Mouse (Mus musculus) limb, embryonic 10.5 days (tissue): ENCODE results near the gene 4930426L09Rik. TPM values are rescaled to one million over a fixed set of nuclear protein-coding genes. Genes with fewer than 3 reads are reported as not detected.
"Not testable (repeated sequence)": the region's sequence is repeated elsewhere in the genome, so short reads cannot be mapped to it uniquely, and the experiment has no call there.

ENCODE experiments used
- DNase-seq: peaks from one replicate; pipeline ENCODE4 v3.0.0-alpha.2; 2017; ENCODE audit warnings: low spot score
- H3K27ac ChIP-seq: fragments of 300-500 bp; sonication (generic); 2 replicates; pipeline ENCODE4 v1.5.1; 2016; ENCODE audit warnings: mild to moderate bottlenecking
- H3K27me3 ChIP-seq: fragments of 300-500 bp; sonication (generic); 2 replicates; pipeline ENCODE4 v1.6.1; 2016; ENCODE audit warnings: low read depth, mild to moderate bottlenecking; ENCODE audit not compliant: poor library complexity, severe bottlenecking
- H3K36me3 ChIP-seq: fragments of 300-500 bp; sonication (generic); 2 replicates; pipeline ENCODE4 v1.6.1; 2016; ENCODE audit warnings: mild to moderate bottlenecking, moderate library complexity
- H3K4me1 ChIP-seq: fragments of 300-500 bp; sonication (generic); 2 replicates; pipeline ENCODE4 v1.6.1; 2016
- H3K4me3 ChIP-seq: fragments of 300-500 bp; sonication (generic); 2 replicates; pipeline ENCODE4 v1.5.1; 2016; ENCODE audit warnings: mild to moderate bottlenecking, moderate library complexity
- H3K9me3 ChIP-seq: fragments of 300-500 bp; sonication (generic); replicated peaks from 2 replicates; pipeline ENCODE4 v1.6.1; 2016; ENCODE audit warnings: mild to moderate bottlenecking
- WGBS: fragments of 180-500 bp; shearing (Covaris S2); methylation state at CpG from one replicate; pipeline ENCODE4 v1.1.7; 2016; 5-methylcytosine and 5-hydroxymethylcytosine counted together
- polyA plus RNA-seq: library from polyadenylated mRNA; unstranded; fragments of >200 nt; fragmentation: Nextera tagmentation; extraction: Ambion mirVana; gene quantifications from 2 replicates; pipeline ENCODE4 v1.2.1, GENCODE M21; 2016

Gene 4930426L09Rik
- polyA plus RNA-seq, 1 experiment from 2014 or later = 0.25 TPM

DNA sequence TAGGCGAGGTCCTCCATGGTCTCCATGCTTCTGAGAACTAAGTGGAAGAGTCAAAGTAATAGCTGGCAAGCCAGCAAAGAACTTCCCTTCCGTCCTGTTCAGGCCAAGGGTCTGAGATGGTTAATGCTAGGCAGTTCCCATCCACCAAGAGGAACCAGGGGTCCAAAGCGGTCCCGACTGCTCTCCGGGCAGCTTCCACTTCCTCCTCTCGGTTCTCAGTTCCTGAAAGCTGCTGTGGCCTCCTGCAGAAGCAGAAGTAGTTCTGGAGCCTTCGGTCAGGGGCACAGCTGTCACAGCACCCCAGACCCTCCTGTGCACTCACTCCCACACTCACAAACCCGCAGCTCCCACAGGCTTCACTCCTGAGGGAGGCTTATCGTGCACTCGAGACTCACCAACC, 6.7 kb downstream of the 4930426L09Rik start:
- 80% methylated on average over 10 of the region's 10 CpGs for WGBS

GRCm38 (mm10) chr2:19006124-19006523, 8.0 kb downstream of the 4930426L09Rik start:
- 91% methylated on average over 7 of the region's 7 CpGs for WGBS
- DNase-seq = no peak
- Histone ChIP-seq H3K9me3 (no peaks in the 10 kb centered on the region), H3K4me3 (no peak overlapping the region), H3K27ac (no peak overlapping the region), H3K36me3 (no peaks in the 10 kb centered on the region), H3K27me3 (peaks cover 9% of the 10 kb centered on the region; the same call in 1 of the 2 replicates), H3K4me1 (no peaks in the 10 kb centered on the region)

More for the DNA sequence above, 6.7 kb downstream of the 4930426L09Rik start:
- no peaks in the 10 kb centered on the region for H3K36me3 ChIP-seq
- H3K27me3 ChIP-seq = peaks cover 13% of the 10 kb centered on the region; the same call in 1 of the 2 replicates
- H3K27ac ChIP-seq = no peak overlapping the region
- no peak overlapping the region for H3K4me3 ChIP-seq
- no peaks in the 10 kb centered on the region for H3K9me3 ChIP-seq
- H3K4me1 ChIP-seq = no peaks in the 10 kb centered on the region
- DNase-seq = no peak

GRCm38 (mm10) chr2:19007580-19007979, 9.4 kb downstream of the 4930426L09Rik start:
- Histone ChIP-seq H3K4me3 (no peak overlapping the region), H3K27me3 (peaks cover 9% of the 10 kb centered on the region; the same call in 1 of the 2 replicates), H3K27ac (no peak overlapping the region), H3K9me3 (no peaks in the 10 kb centered on the region), H3K36me3 (no peaks in the 10 kb centered on the region), H3K4me1 (no peaks in the 10 kb centered on the region)
- no peak for DNase-seq
- 80% methylated on average over 4 of the region's 4 CpGs for WGBS

DNA sequence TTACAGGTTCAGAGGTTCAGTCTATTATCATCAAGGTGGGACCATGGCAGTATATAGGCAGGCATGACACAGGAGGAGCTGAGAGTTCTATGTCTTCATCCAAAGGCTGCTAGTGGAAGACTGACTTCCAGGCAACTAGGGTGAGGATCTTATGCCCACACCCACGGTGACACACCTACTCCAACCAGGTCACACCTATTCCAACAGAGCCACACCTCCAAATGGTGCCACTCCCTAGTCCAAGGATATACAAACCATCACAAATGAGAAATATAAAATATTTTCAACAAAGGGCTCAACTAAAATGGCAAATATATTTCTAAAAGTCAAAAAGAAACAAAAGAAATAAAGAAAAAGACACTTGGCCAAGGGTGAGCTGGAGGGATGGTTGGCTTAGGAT, 12.4 kb downstream of the 4930426L09Rik start:
- not testable (repeated sequence) for H3K36me3 ChIP-seq, H3K4me1 ChIP-seq, H3K27me3 ChIP-seq, H3K27ac ChIP-seq, H3K4me3 ChIP-seq, H3K9me3 ChIP-seq, DNase-seq
- 69% methylated on average over 1 of the region's 1 CpGs for WGBS

GRCm38 (mm10) chr2:19011443-19011842, 13.3 kb downstream of the 4930426L09Rik start:
- no peak for DNase-seq
- 89% methylated on average over 6 of the region's 6 CpGs for WGBS
- no peak overlapping the region for H3K27ac ChIP-seq

GRCm38 (mm10) chr2:19016348-19016747, 18.2 kb downstream of the 4930426L09Rik start:
- H3K36me3 ChIP-seq = no peaks in the 10 kb centered on the region
- no peaks in the 10 kb centered on the region for H3K27me3 ChIP-seq
- no peaks in the 10 kb centered on the region for H3K9me3 ChIP-seq
- H3K4me1 ChIP-seq = no peaks in the 10 kb centered on the region
- no peak for DNase-seq
- no peak overlapping the region for H3K4me3 ChIP-seq
- H3K27ac ChIP-seq = no peak overlapping the region
- 87% methylated on average over 5 of the region's 5 CpGs for WGBS

More at GRCm38 (mm10) chr2:19011443-19011842, 13.3 kb downstream of the 4930426L09Rik start:
- Histone ChIP-seq H3K9me3 (no peaks in the 10 kb centered on the region), H3K4me3 (no peak overlapping the region), H3K4me1 (no peaks in the 10 kb centered on the region), H3K36me3 (no peaks in the 10 kb centered on the region), H3K27me3 (no peaks in the 10 kb centered on the region)

DNA sequence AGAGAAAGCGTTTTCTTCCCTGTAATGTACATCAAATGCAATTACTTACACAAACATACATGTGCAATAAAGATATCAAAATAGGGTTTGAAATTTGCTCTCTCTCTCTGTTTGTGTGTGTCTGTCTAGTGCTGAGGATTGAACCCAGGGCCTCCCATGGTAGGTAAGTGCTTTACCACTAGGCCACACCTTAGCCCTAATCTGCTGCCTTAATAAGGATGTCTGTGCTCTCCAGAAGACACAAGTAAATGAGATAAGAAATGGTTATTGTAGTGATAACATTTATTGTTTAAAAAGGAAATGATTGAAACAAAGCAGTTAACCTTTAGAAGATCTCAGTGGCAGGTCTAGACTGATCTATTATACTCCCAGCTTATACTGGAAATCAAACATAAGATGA, 18.7 kb downstream of the 4930426L09Rik start:
- Histone ChIP-seq H3K27ac (no peak overlapping the region), H3K4me1 (no peaks in the 10 kb centered on the region), H3K9me3 (no peaks in the 10 kb centered on the region), H3K27me3 (no peaks in the 10 kb centered on the region), H3K36me3 (no peaks in the 10 kb centered on the region), H3K4me3 (no peak overlapping the region)
- no peak for DNase-seq
- WGBS = 80% methylated on average over 1 of the region's 1 CpGs

DNA sequence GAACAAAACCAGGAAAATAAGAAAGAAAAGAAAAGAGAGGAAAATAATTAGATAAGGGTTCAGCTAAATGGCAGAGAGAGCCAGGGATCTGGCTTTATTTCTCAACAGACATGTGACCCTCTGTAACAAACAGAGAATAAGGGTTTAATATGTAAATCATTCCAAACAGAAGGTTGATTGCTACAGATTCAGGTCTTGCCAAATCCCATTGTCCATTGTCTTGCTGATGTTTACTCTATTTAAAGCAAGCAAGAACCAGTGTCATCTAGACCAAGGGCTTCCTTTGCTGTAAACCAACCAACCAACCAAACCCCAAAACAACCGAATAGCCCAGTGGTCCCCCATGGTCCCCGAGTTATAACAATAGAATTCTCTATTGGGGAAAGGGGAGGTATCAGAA, 19.9 kb downstream of the 4930426L09Rik start:
- H3K36me3 ChIP-seq = no peaks in the 10 kb centered on the region
- H3K4me1 ChIP-seq = no peaks in the 10 kb centered on the region
- DNase-seq = no peak
- H3K27ac ChIP-seq = no peak overlapping the region
- H3K27me3 ChIP-seq = no peaks in the 10 kb centered on the region
- no peak overlapping the region for H3K4me3 ChIP-seq
- no peaks in the 10 kb centered on the region for H3K9me3 ChIP-seq
- 89% methylated on average over 2 of the region's 2 CpGs for WGBS

DNA sequence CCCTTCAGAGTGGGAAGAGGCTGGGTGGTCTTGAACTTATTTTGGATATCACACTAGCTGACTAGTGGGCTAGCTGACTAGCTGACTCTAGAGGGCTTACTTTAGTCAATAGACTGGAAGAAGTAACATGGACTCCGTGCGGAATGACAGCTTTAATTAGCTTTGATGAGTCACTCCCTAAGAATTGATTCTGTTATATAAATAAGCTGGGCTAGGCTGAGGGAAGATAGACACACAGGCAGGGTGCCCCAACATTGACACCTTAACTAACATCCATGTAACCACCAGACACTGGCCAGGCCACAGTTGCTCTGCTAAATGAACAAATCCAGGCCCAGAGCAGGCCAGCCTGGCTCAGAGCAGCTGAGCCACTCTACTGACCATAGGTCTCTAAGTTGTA, 26.7 kb downstream of the 4930426L09Rik start:
- no peak for DNase-seq
- no peaks in the 10 kb centered on the region for H3K4me1 ChIP-seq
- H3K36me3 ChIP-seq = no peaks in the 10 kb centered on the region
- 81% methylated on average over 2 of the region's 2 CpGs for WGBS
- no peak overlapping the region for H3K27ac ChIP-seq
- no peaks in the 10 kb centered on the region for H3K27me3 ChIP-seq
- no peaks in the 10 kb centered on the region for H3K9me3 ChIP-seq
- no peak overlapping the region for H3K4me3 ChIP-seq

DNA sequence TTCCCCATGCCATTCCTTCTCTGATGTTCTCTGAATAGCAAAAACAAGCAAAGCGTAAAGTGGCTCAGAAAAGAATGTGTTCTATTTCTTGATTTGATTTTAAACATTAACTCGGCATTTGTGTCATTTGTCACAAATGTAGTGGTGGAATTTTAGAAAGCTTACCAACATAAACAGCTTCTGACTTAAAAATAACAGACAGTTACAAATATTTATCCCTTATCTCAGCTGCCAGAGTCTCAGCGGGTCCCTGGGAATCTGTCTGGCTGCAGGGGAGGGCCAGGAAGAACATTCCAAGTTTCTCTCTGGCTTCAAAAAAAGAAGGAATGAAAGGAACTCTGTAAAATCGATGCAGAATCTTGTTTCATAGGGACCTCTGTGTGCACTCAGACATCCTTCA, 39.3 kb downstream of the 4930426L09Rik start:
- Histone ChIP-seq H3K4me1 (no peaks in the 10 kb centered on the region), H3K4me3 (no peak overlapping the region), H3K27me3 (no peaks in the 10 kb centered on the region), H3K36me3 (no peaks in the 10 kb centered on the region), H3K9me3 (no peaks in the 10 kb centered on the region), H3K27ac (no peak overlapping the region)
- 75% methylated on average over 4 of the region's 4 CpGs for WGBS
- DNase-seq = no peak

GRCm38 (mm10) chr2:19037907-19038570, 39.9 kb downstream of the 4930426L09Rik start:
- DNase-seq = no peak
- WGBS = 83% methylated on average over 4 of the region's 4 CpGs
- H3K27ac ChIP-seq = no peak overlapping the region
- H3K36me3 ChIP-seq = no peaks in the 10 kb centered on the region
- H3K27me3 ChIP-seq = no peaks in the 10 kb centered on the region
- no peak overlapping the region for H3K4me3 ChIP-seq
- H3K9me3 ChIP-seq = no peaks in the 10 kb centered on the region
- H3K4me1 ChIP-seq = no peaks in the 10 kb centered on the region

- H3K9me3 ChIP-seq = no peaks in the 10 kb centered on the region
- no peak overlapping the region for H3K27ac ChIP-seq
- no peak for DNase-seq
- no peaks in the 10 kb centered on the region for H3K27me3 ChIP-seq
- no peaks in the 10 kb centered on the region for H3K36me3 ChIP-seq
- H3K4me1 ChIP-seq = 0 out of 2 replicates have a peak, but pooled peaks cover 10% of the 10 kb centered on the region
- 90% methylated on average over 1 of the region's 1 CpGs for WGBS
- no peak overlapping the region for H3K4me3 ChIP-seq
Observed at GRCm38 (mm10) chr2:19048225-19048624, 50.1 kb downstream of the 4930426L09Rik start.

GRCm38 (mm10) chr2:19049341-19049740, 51.2 kb downstream of the 4930426L09Rik start:
- Histone ChIP-seq H3K36me3 (no peaks in the 10 kb centered on the region), H3K27me3 (no peaks in the 10 kb centered on the region), H3K4me1 (0 out of 2 replicates have a peak, but pooled peaks cover 10% of the 10 kb centered on the region), H3K4me3 (no peak overlapping the region), H3K27ac (no peak overlapping the region), H3K9me3 (no peaks in the 10 kb centered on the region)
- DNase-seq = no peak
- 87% methylated on average over 1 of the region's 1 CpGs for WGBS
